Mouse (Mus musculus) large intestine, adult 2 months (tissue): ENCODE measurements at regions not wholly inside any gene's neighbourhood (a gene's known extent, or its start where the extent isn't known, plus 50 kb on each side); places are given as distances from the start of the nearest gene placed in this dataset.

Source experiments
- DNase-seq: peaks from one replicate; pipeline ENCODE4 v3.0.0-alpha.2; 2012; ENCODE audit warnings: low read depth, low spot score
- WGBS: fragments of 180-500 bp; shearing (Covaris S2); methylation state at CpG from one replicate; pipeline ENCODE4 v1.1.7; 2018; 5-methylcytosine and 5-hydroxymethylcytosine counted together

DNA sequence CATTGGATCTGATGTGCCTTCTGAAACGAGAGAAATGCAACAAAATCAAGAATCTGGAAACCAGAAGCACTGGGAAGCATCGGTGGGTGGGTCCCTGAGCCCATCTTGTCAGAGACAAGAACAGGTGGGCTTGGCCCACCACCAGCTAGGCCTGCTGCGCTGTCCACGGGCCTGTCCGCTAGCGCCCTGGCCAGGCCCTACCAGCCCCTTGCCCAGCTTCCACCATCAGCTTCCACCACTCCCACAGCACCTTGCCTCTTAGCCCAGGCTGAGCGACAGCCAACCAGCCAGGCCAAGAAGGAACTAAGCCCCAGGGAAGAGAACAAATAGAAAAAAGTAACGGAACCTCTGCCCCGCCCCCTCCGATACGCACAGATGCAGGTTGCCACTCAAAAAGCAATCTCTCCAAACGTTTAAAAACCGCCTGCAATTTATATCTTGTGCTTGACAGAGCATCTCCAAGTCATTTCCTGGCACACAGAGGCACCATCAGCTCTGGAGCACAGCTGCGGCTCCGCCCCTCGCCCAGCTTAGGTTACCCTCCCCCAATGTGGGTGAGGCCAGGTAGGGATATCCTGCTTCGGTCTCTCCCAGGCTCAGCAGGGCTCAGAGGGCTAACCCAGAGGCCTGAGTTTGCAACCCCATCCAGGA lies 95.1 kb upstream of the Csf3r start:
- DNase-seq: no peak
- WGBS: 66% methylated on average over 17 of the region's 17 CpGs

- DNase-seq: no peak
- 54% methylated on average over 10 of the region's 10 CpGs for WGBS
Observed at GRCm38 (mm10) chr4:125930764-125931163, 93.6 kb upstream of the Csf3r start.

- WGBS: 17% methylated on average over 6 of the region's 6 CpGs
- no peak for DNase-seq
Observed at GRCm38 (mm10) chr4:125931321-125931720, 93.0 kb upstream of the Csf3r start.

DNA sequence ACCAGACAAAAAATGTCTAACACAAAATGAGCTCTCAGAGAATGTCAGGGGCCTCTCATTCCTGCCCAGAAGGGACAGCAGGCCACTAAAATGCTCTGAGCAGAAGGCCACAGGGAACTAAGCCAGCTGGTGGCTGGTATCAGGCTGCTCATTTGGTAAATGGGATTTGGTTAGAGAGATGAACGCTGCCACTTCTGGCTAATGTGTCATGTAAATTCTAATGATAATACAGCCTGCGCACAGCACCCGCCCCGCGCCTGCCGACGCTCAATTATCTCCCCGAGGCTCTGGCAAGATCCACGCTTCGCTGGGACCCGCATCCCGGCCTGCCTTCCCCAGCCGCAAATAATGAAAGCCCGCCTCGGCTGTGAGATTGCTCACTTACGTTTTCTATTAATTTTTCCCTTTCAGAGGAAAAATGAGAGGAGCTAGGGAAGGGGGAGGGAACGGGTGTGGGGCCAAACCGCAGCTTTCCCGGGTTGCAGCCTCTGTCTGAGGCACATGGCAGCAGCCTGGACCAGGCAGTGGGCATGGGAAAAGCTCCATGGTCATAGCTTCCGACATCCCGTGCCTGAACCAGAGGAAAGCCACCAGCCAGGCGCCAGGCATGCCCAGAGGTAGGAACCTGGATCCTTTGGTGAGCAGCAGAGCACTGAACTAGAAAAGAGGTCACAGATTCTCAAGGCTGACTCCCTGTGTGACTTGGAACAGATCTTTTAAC lies 92.2 kb upstream of the Csf3r start:
- DNase-seq: no peak
- 76% methylated on average over 22 of the region's 22 CpGs for WGBS

- DNase-seq: no peak
- WGBS: 69% methylated on average over 7 of the region's 7 CpGs
Observed at GRCm38 (mm10) chr4:125936357-125936756, 88.0 kb upstream of the Csf3r start.

- no peak for DNase-seq
- WGBS: 46% methylated on average over 6 of the region's 6 CpGs
Observed at GRCm38 (mm10) chr4:125938186-125938585, 86.2 kb upstream of the Csf3r start.

DNA sequence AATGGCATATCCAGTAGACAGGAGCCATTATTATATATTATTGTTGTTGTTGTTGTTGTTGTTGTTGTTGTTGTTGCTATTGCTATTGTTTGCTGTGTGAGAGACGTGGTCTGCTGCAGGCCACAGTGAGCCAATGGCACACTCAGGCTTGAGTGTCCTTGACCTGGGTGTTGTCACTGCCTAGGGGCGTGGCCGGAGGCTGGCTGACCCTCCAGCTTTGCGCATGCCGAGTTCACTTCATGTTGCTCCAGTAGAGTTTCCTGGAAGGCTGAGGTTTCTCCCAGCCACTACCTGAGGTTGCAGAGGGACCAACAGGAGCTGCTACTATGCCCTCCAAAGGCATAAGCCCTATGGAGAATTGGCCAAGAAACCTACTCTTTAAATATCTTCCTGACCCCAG lies 83.1 kb upstream of the Csf3r start:
- 31% methylated on average over 5 of the region's 5 CpGs for WGBS
- no peak for DNase-seq

GRCm38 (mm10) chr4:125941916-125942315 lies 82.4 kb upstream of the Csf3r start:
- WGBS: 58% methylated on average over 3 of the region's 3 CpGs
- DNase-seq: no peak

- no peak for DNase-seq
- 54% methylated on average over 2 of the region's 2 CpGs for WGBS
Observed at GRCm38 (mm10) chr4:125945062-125945461, 79.3 kb upstream of the Csf3r start.

DNA sequence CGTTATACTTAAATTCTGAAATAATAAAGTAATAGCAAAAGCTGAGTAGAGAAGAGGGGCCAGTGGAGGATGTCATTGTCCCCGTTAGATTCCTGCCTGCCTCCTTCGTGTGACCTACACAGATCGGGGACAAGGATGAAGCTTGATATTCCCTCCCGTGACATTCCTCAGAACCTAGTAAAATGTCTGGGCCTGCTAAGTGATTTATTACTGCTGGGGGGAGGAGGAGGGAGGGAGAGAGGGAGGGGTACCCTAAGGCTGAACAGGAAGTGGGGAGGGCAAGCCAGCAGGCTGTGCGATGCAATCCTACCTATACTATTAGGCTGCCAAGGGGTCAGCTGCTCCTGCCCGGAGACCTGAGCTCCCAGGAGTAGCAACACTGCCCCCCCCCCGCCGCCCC lies 64.9 kb upstream of the Csf3r start:
- no peak for DNase-seq
- 17% methylated on average over 9 of the region's 9 CpGs for WGBS

DNA sequence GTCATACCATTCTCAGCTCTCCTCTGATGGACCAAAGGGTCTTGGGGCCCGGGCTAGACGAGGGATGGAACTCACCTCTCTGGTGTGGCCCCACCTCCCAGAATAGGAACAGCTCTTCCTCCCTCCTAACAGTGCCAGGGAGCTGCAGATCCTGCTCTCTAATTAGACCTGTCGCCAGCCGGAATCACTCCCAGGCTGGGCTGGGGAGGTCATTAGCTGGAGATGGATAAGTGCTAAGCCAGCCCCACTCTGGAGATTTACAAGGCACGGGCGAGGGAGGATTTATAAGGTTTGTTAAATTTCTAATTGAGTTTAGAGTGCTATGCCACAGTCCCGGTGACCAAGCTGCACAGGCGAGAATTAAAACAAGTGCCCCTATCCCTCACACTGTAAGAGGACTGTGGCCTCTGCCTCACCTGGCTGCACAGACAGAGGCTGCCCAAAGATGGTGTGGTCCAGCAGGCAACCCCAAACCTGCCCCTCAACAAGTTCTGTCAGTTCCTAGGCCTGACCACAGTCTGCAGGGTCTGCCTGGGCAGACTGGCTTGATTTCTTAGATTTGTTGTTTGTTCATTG lies 63.6 kb upstream of the Csf3r start:
- DNase-seq: no peak
- WGBS: 37% methylated on average over 8 of the region's 8 CpGs

DNA sequence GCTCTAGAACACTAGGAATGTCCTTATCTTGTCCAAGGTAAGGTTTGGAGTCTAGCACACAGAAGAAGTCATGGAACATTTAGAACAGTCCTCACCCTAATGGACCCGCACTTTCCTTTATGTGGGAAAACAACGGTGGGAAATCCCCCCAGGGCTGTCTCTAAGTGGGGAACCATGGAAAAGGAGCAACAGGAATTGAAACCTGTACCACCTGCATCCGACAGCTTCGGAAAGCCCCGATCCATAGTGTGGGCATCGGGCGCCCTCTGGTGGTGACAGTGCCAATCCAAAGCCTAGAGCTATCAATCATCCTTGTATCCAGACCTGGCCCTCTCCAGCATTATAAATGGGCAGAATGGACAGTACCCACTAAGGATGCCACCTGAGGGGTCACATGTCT lies 61.7 kb upstream of the Csf3r start:
- DNase-seq: peak; percentile 28
- WGBS: 6% methylated on average over 7 of the region's 7 CpGs
